Mouse (Mus musculus): Measurements from ENCODE around the gene Zfp605. TPM values are rescaled to one million over a fixed set of nuclear protein-coding genes. Genes with fewer than 3 reads are reported as not detected.
"Not testable (repeated sequence)": the region's sequence is repeated elsewhere in the genome, so short reads cannot be mapped to it uniquely, and the experiment has no call there.

Gene Zfp605
- 4.4 and 5.2 TPM in 2 replicates for polyA plus RNA-seq (2016; fragmentation: Nextera tagmentation; extraction: Ambion mirVana)

- WGBS, result under 1% methylated on average over 12 of the region's 12 CpGs
- Histone ChIP-seq H3K36me3 (peaks cover 46% of the 10 kb centered on the region), H3K27ac (peak within 1 kb of the TSS; percentile 77), H3K4me1 (peaks cover 20% of the 10 kb centered on the region), H3K9me3 (replicated peaks) (no peaks in the 10 kb centered on the region), H3K27me3 (ENCODE audit: low read depth, poor library complexity, severe bottlenecking) (no peaks in the 10 kb centered on the region), H3K4me3 (peak within 1 kb of the TSS; percentile 61)
- peak; percentile 92 for DNase-seq (ENCODE audit: low spot score)
These were observed at the start of gene Zfp605 for GRCm38 (mm10) chr5:110109991-110110441. Gene Zfp605 (plus strand): TSS chr5:110110092.

DNA sequence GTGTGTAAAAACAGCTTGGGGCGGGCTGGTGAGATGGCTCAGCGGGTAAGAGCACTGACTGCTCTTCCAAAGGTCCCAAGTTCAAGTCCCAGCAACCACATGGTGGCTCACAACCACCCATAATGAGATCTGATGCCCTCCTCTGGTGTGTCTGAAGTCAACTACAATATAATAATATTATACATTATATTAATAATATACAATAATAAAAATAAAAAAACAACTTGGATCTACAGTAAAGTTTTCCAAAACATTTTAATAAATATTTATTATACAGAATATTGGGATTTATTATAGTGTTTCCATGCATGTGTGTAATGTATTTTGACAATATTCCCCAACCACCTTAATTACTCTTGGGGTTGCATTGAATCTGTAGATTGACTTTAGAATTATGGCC is 37.5 kb upstream of the Zfp605 start, which contains the start of gene Gm17655:
Gene Gm17655 (minus strand): TSS at position 101 of the 400 bp plus-strand sequence.
- not testable (repeated sequence) for H3K27me3 ChIP-seq (ENCODE audit: low read depth, poor library complexity, severe bottlenecking); H3K4me1 ChIP-seq; H3K4me3 ChIP-seq; H3K27ac ChIP-seq; H3K36me3 ChIP-seq; DNase-seq (ENCODE audit: low spot score); H3K9me3 ChIP-seq (replicated peaks)
- 90% methylated on average over 2 of the region's 2 CpGs for WGBS

- DNase-seq (ENCODE audit: low spot score), result no peak
These were observed 26.9 kb upstream of the Zfp605 start for GRCm38 (mm10) chr5:110082961-110083360.

GRCm38 (mm10) chr5:110086161-110086866 is 23.6 kb upstream of the Zfp605 start:
- Histone ChIP-seq H3K27me3 (ENCODE audit: low read depth, poor library complexity, severe bottlenecking) (no peaks in the 10 kb centered on the region), H3K27ac (no peak overlapping the region), H3K4me1 (no peaks in the 10 kb centered on the region), H3K4me3 (no peak overlapping the region), H3K9me3 (replicated peaks) (no peaks in the 10 kb centered on the region), H3K36me3 (no peaks in the 10 kb centered on the region)
- DNase-seq (ENCODE audit: low spot score), result no peak
- 25% methylated on average over 14 of the region's 14 CpGs for WGBS

More at GRCm38 (mm10) chr5:110082961-110083360, 26.9 kb upstream of the Zfp605 start:
- no peak overlapping the region for H3K4me3 ChIP-seq
- H3K4me1 ChIP-seq, result no peaks in the 10 kb centered on the region
- no peak overlapping the region for H3K27ac ChIP-seq
- H3K36me3 ChIP-seq, result peaks cover 13% of the 10 kb centered on the region
- H3K27me3 ChIP-seq (ENCODE audit: low read depth, poor library complexity, severe bottlenecking), result no peaks in the 10 kb centered on the region
- H3K9me3 ChIP-seq (replicated peaks), result peaks cover 10% of the 10 kb centered on the region; the same call in 1 of the 2 replicates
- 83% methylated on average over 4 of the region's 4 CpGs for WGBS

DNA sequence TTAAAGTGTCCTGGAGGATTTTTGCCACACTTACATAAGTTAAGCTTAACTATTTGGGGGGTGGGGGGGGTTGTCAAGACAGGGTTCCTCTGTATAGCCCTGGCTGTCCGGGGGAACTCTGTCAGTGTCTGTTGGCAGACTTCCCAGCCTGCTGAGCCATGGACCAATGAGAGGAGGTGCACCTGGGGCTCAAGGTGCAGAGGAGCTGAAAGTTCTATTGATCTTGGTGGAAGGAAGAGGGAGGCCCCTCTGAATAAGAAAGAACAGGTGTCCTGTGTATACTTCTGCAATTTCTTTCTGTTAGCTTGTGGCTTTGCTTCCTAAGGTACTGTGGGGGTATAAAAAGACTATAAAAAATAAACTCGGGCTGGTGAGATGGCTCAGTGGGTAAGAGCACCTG is 18.3 kb upstream of the Zfp605 start:
- Histone ChIP-seq H3K36me3 (no peaks in the 10 kb centered on the region), H3K27me3 (ENCODE audit: low read depth, poor library complexity, severe bottlenecking) (no peaks in the 10 kb centered on the region), H3K9me3 (replicated peaks) (no peaks in the 10 kb centered on the region), H3K27ac (no peak overlapping the region), H3K4me1 (peaks cover 7% of the 10 kb centered on the region), H3K4me3 (no peak overlapping the region)
- 79% methylated on average over 2 of the region's 2 CpGs for whole genome bisulfite sequencing
- DNase-seq (ENCODE audit: low spot score), result no peak

DNA sequence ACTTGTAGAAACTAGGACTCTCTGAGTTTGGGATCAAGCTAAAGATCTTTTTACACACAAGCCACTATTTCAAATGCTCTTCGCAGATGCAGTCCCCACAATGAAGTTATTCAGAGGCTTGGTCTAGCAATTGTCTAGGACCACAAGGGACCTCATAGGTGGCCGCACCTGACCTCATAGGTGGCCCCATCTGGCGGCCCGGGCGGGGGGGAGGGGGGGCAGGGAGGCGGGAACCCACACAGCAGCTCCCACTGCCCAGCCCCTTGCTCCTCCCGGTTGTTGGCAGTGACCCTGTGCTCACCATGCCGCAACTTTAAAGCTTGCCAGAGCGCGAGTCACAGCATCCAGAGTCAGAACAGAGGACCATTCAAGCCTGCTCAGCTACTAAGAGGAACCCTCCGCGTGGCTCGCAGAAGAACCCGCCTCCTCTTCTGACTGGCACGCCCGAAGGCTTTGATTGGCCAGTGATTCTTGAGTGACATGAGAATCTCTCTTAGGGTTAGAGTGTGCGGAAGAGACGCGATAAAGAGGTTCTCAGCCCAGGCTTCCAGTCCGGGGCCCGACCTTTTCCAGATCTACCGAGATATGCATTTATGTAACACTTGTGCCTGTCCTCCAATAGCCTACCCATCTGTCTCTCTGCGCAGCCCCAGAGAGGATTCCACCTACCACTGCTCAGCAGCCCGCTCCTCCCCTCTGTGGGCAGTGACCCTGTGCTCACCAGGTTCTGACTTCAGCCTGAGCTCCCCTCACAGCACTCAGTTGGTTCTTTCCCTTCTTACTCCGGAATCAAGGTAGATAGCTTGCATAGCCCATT is 15.7 kb upstream of the Zfp605 start, which contains the start of gene Gm35315:
Gene Gm35315 (minus strand): TSS at position 391 of the 817 bp plus-strand sequence.
- Histone ChIP-seq H3K27me3 (ENCODE audit: low read depth, poor library complexity, severe bottlenecking) (no peaks in the 10 kb centered on the region), H3K4me1 (peaks cover 10% of the 10 kb centered on the region), H3K4me3 (peak within 1 kb of the TSS; percentile 66), H3K27ac (peak within 1 kb of the TSS; percentile 89), H3K9me3 (replicated peaks) (no peaks in the 10 kb centered on the region), H3K36me3 (no peaks in the 10 kb centered on the region)
- DNase-seq (ENCODE audit: low spot score), result peak; percentile 82
- WGBS, result 2% methylated on average over 25 of the region's 25 CpGs

- WGBS, result 9% methylated on average over 4 of the region's 4 CpGs
- no peaks in the 10 kb centered on the region for H3K9me3 ChIP-seq (replicated peaks)
- H3K27ac ChIP-seq, result peak overlapping the region; percentile 89
- peak; percentile 50 for DNase-seq (ENCODE audit: low spot score)
- peaks cover 16% of the 10 kb centered on the region for H3K4me1 ChIP-seq
- no peaks in the 10 kb centered on the region for H3K27me3 ChIP-seq (ENCODE audit: low read depth, poor library complexity, severe bottlenecking)
- no peaks in the 10 kb centered on the region for H3K36me3 ChIP-seq
- H3K4me3 ChIP-seq, result peak overlapping the region; percentile 66
These were observed 15.1 kb upstream of the Zfp605 start for GRCm38 (mm10) chr5:110094847-110095213.

DNA sequence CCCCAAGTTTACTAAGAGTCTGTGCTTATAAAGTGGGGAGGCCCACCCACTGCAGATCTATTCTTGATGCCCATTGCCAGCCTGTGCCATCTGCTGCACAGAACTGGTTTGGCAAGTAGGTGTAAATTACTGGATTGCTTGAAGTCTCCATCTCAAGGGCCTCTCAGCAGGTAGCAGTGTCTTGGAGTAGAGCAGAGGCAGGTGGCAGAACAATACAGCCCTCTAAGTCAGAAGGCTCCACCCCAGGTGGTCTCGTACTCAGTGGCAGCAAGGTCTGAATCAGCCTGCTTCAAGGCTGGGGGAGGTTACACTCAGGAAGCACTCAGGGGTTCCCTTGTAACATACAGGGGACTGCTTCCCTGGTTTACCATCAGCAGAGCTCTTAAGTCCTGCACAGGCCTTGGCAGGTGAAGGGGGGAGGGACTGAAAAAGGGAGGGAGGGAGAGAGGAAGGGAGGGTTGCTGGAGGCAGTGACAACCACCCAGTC is 10.9 kb upstream of the Zfp605 start:
- no peaks in the 10 kb centered on the region for H3K9me3 ChIP-seq (replicated peaks)
- H3K4me3 ChIP-seq, result no peak overlapping the region
- 33% methylated on average over 1 of the region's 1 CpGs for WGBS
- DNase-seq (ENCODE audit: low spot score), result no peak
- peaks cover 20% of the 10 kb centered on the region for H3K36me3 ChIP-seq
- H3K27me3 ChIP-seq (ENCODE audit: low read depth, poor library complexity, severe bottlenecking), result peaks cover 21% of the 10 kb centered on the region
- H3K27ac ChIP-seq, result 0 out of 2 replicates have a peak overlapping the region, but pooled peaks have one; percentile 64
- peaks cover 40% of the 10 kb centered on the region for H3K4me1 ChIP-seq

DNA sequence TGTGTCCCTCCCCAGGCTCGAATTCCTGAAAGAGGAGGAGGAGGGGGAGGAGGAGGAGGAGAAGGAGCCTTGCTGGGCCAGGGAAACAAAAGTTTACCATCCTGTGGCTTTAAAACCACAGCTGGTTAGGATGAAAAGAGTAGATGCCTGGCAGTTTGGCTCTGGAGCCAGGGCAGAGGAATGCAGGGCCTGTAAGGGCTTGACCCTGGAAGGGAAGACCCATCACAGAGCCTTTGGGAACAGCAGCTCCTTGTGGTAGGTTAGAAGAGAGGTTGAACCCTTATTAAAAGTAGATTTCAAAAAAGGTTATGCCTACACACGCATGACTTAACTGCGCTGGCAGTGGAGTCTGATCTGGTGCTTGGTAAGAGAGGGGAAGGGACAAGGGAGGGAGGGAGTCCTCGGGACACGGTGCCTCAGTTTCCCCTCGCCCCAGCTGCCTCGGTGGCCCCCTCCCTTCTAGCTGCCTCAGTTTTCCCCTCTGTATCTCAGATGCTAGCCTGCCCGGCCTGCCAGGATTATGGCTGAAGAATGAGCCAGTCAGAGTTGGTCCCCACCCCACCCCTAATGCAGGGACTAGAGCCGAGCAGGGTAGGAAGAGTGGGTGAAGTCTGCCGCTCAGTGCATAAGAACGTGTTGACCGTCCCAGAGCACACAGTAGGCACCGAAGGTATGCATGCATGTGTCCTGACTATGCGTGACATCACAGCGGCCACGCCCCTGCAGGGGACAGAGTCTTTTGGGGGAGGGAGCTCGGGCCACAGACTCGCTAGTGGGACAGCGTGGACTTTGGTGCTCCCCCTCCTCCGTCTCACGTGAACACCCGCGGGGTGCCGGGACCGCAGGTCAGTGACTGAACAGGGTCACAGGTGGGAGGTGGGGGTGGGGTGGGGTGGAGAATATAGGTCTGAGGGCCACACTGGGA is 10.0 kb upstream of the Zfp605 start, which contains the start of gene Plcxd1:
Gene Plcxd1 (plus strand): TSS at position 314 of the 925 bp plus-strand sequence.
- H3K27me3 ChIP-seq (ENCODE audit: low read depth, poor library complexity, severe bottlenecking), result peaks cover 21% of the 10 kb centered on the region
- H3K36me3 ChIP-seq, result peaks cover 29% of the 10 kb centered on the region
- H3K4me1 ChIP-seq, result peaks cover 36% of the 10 kb centered on the region
- 6% methylated on average over 25 of the region's 25 CpGs for WGBS
- H3K27ac ChIP-seq, result peak within 1 kb of the TSS; percentile 64; the same call in 1 of the 2 replicates
- no peak for DNase-seq (ENCODE audit: low spot score)
- no peaks in the 10 kb centered on the region for H3K9me3 ChIP-seq (replicated peaks)
- H3K4me3 ChIP-seq, result peak within 1 kb of the TSS; percentile 48

GRCm38 (mm10) chr5:110100921-110101631 is 8.8 kb upstream of the Zfp605 start:
- Histone ChIP-seq H3K4me3 (peak overlapping the region; percentile 48), H3K4me1 (peaks cover 33% of the 10 kb centered on the region), H3K27me3 (ENCODE audit: low read depth, poor library complexity, severe bottlenecking) (peaks cover 21% of the 10 kb centered on the region), H3K27ac (peak overlapping the region; percentile 19; the same call in 1 of the 2 replicates), H3K36me3 (peaks cover 40% of the 10 kb centered on the region), H3K9me3 (replicated peaks) (no peaks in the 10 kb centered on the region)
- peak; percentile 52 for DNase-seq (ENCODE audit: low spot score)
- WGBS, result 2% methylated on average over 37 of the region's 37 CpGs

DNA sequence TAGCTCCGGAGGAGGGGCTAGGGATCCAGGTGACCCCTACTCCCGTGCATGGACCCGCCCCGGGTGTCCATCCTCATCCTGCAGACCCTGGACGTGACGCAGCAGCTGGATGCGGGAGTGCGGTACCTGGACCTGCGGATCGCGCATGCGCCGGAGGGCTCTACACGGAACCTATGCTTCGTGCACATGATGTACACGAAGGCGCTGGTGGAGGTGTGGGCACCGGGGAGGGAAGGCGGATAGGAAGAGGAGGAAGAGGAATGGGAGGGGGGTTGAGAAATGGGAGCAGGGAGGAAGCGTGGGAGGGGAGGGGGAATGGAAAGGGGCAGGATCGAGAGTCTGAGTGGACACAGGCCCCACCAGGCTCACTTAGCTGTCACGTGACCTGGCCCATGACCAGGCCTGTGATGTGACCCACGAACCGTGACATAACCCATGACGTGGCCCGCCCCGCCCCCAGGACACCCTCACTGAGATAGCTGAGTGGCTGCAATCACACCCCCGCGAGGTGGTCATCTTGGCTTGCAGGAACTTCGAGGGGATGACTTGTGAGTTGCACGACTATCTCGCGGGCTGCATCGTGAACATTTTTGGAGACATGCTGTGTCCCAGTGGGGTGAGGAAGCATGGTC is 8.1 kb upstream of the Zfp605 start:
- H3K9me3 ChIP-seq (replicated peaks), result no peaks in the 10 kb centered on the region
- peaks cover 41% of the 10 kb centered on the region for H3K4me1 ChIP-seq
- 17% methylated on average over 34 of the region's 34 CpGs for WGBS
- DNase-seq (ENCODE audit: low spot score), result peak; percentile 65
- H3K27ac ChIP-seq, result no peak overlapping the region
- peak overlapping the region; percentile 48 for H3K4me3 ChIP-seq
- H3K36me3 ChIP-seq, result peaks cover 48% of the 10 kb centered on the region
- H3K27me3 ChIP-seq (ENCODE audit: low read depth, poor library complexity, severe bottlenecking), result peaks cover 21% of the 10 kb centered on the region

Data from limb, embryonic 10.5 days (tissue).